Mouse (Mus musculus): ENCODE results near the gene Tas2r109. TPM values are rescaled to one million over a fixed set of nuclear protein-coding genes. Genes with fewer than 3 reads are reported as not detected.
"Not testable (repeated sequence)": the region's sequence is repeated elsewhere in the genome, so short reads cannot be mapped to it uniquely, and the experiment has no call there.

Gene Tas2r109
- polyA plus RNA-seq (2015; fragmentation: Nextera tagmentation; extraction: Ambion mirVana), result not detected in 2 replicates

DNA sequence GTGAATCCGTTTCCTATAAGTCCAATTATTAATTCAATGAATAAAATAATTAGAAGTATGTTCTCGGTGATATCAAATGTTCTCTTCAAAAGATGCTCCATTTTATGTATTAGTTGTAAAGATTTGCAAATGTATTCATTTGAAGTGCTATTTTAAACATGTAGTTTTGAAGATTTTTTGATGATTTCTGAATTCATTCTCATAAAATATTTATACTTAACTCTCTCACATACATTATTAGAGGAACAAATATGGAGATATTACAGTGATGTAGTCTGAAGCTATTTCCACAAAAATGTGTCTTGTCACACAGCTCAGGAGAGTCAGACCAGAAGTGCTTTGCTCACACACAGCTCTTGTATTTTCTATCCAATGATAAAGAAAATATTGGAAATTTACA lies at the start of gene Tas2r109:
TSS of gene Tas2r109 (minus strand) at position 101 of the 400 bp plus-strand sequence.
- 75% methylated on average over 2 of the region's 2 CpGs for WGBS
- Histone ChIP-seq H3K4me3 (replicated peaks) (no peak within 1 kb of the TSS), H3K9me3 (no peaks in the 10 kb centered on the region), H3K4me2 (no peak within 1 kb of the TSS), H3K4me1 (no peaks in the 10 kb centered on the region), H3K9ac (no peak within 1 kb of the TSS), H3K36me3 (no peaks in the 10 kb centered on the region), H3K27ac (no peak within 1 kb of the TSS), H3K27me3 (replicated peaks) (no peaks in the 10 kb centered on the region)
- ATAC-seq (ENCODE audit: insufficient read depth, low FRiP score, low read depth), result no peak

DNA sequence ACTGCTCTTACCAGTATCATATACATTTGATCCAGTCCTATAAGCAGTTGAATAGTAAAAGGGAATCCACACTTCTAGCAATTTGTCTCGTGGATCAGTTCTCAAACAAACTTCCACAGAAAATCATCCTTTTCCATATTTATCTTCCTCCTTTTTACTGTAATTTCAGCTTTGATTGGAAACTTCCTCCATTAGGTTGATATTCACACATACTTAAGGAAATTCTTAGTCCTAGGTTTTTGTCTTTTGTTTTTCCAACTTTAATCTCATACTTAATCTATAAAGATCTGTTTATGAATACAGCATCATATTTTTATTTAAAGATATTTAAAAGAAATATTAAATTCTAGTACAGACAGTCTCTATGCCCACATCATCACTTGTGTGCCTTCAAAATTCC lies 22.9 kb downstream of the Tas2r109 start, which contains the start of gene Tas2r131:
TSS of gene Tas2r131 (minus strand) at position 101 of the 400 bp plus-strand sequence.
- Histone ChIP-seq H3K4me2 (no peak within 1 kb of the TSS), H3K4me1 (no peaks in the 10 kb centered on the region), H3K27ac (no peak within 1 kb of the TSS), H3K36me3 (no peaks in the 10 kb centered on the region), H3K9ac (no peak within 1 kb of the TSS), H3K4me3 (replicated peaks) (no peak within 1 kb of the TSS), H3K9me3 (no peaks in the 10 kb centered on the region), H3K27me3 (replicated peaks) (no peaks in the 10 kb centered on the region)
- no peak for ATAC-seq (ENCODE audit: insufficient read depth, low FRiP score, low read depth)
- WGBS, result 62% methylated on average over 1 of the region's 1 CpGs

DNA sequence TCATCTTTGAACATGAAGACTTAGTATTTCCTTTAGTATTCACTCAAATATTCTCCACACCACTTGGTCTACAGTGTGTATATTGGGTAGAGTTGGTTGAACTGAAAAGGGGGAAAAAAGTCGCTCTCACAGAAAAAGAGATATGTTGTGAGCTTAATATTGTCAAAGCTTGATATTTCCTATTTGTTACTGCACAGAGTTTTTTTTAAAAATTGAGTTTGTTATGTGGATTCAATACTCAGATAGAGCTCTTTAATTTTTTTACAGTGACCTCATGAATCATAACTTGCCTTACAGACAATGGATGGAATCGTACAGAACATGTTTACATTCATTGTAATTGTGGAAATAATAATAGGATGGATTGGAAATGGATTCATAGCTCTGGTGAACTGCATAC lies 30.0 kb downstream of the Tas2r109 start, which contains the start of gene Tas2r129:
TSS of gene Tas2r129 (plus strand) at position 301 of the 400 bp plus-strand sequence.
- WGBS, result 75% methylated on average over 2 of the region's 2 CpGs
- Histone ChIP-seq H3K27ac (no peak within 1 kb of the TSS), H3K4me2 (no peak within 1 kb of the TSS), H3K9ac (no peak within 1 kb of the TSS), H3K4me1 (no peaks in the 10 kb centered on the region), H3K4me3 (replicated peaks) (no peak within 1 kb of the TSS), H3K36me3 (no peaks in the 10 kb centered on the region), H3K27me3 (replicated peaks) (no peaks in the 10 kb centered on the region), H3K9me3 (no peaks in the 10 kb centered on the region)
- ATAC-seq (ENCODE audit: insufficient read depth, low FRiP score, low read depth), result no peak

DNA sequence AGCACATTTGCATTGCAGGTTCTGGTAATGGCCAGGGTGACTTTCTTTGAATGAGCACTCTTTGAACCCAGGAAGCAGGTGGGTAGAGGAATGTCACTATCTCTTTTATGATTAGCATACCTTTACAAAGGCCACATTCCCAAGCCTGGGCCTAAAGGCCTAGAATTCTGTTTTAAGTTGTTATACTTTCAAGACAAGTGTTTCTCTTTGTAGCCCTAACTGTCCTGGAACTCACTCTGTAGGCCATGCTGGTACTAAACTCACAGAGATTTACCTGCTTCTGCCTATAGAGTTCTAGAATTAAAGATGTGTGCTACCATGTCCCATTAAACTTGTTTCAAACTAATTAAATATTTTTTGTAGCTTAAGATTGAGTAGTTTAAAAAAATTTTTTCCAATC lies 39.4 kb downstream of the Tas2r109 start:
- H3K9ac ChIP-seq; H3K4me2 ChIP-seq; ATAC-seq (ENCODE audit: insufficient read depth, low FRiP score, low read depth); H3K27me3 ChIP-seq (replicated peaks); H3K4me3 ChIP-seq (replicated peaks); H3K9me3 ChIP-seq; H3K4me1 ChIP-seq; H3K36me3 ChIP-seq; H3K27ac ChIP-seq: not testable (repeated sequence)

Other genes with a start within 250 kb of the Tas2r109 start
- gene Tas2r115, start 242.9 kb downstream of the Tas2r109 start, polyA plus RNA-seq (2015; fragmentation: Nextera tagmentation; extraction: Ambion mirVana), result not detected in 2 replicates
- not detected in 2 replicates for gene Tas2r124, start 226.2 kb downstream of the Tas2r109 start, polyA plus RNA-seq (2015; fragmentation: Nextera tagmentation; extraction: Ambion mirVana)
- not detected in 2 replicates for gene Tas2r102, start 218.8 kb downstream of the Tas2r109 start, polyA plus RNA-seq (2015; fragmentation: Nextera tagmentation; extraction: Ambion mirVana)
- gene Tas2r136, start 202.8 kb downstream of the Tas2r109 start, polyA plus RNA-seq (2015; fragmentation: Nextera tagmentation; extraction: Ambion mirVana), result not detected in 2 replicates
- gene Tas2r117, start 178.1 kb downstream of the Tas2r109 start, polyA plus RNA-seq (2015; fragmentation: Nextera tagmentation; extraction: Ambion mirVana), result not detected in 2 replicates
- not detected in 2 replicates for gene Tas2r123, start 133.8 kb downstream of the Tas2r109 start, polyA plus RNA-seq (2015; fragmentation: Nextera tagmentation; extraction: Ambion mirVana)
- gene Tas2r116, start 125.5 kb downstream of the Tas2r109 start, polyA plus RNA-seq (2015; fragmentation: Nextera tagmentation; extraction: Ambion mirVana), result not detected in 2 replicates
- not detected in 2 replicates for gene Tas2r110, start 113.0 kb downstream of the Tas2r109 start, polyA plus RNA-seq (2015; fragmentation: Nextera tagmentation; extraction: Ambion mirVana)
- not detected in 2 replicates for gene Tas2r113, start 88.0 kb downstream of the Tas2r109 start, polyA plus RNA-seq (2015; fragmentation: Nextera tagmentation; extraction: Ambion mirVana)
- not detected in 2 replicates for gene Tas2r125, start 71.3 kb downstream of the Tas2r109 start, polyA plus RNA-seq (2015; fragmentation: Nextera tagmentation; extraction: Ambion mirVana)
- not detected in 2 replicates for gene Tas2r129, start 29.9 kb downstream of the Tas2r109 start, polyA plus RNA-seq (2015; fragmentation: Nextera tagmentation; extraction: Ambion mirVana)
- not detected in 2 replicates for gene Tas2r131, start 23.0 kb downstream of the Tas2r109 start, polyA plus RNA-seq (2015; fragmentation: Nextera tagmentation; extraction: Ambion mirVana)
- gene Tas2r103, start 56.1 kb upstream of the Tas2r109 start, polyA plus RNA-seq (2015; fragmentation: Nextera tagmentation; extraction: Ambion mirVana), result not detected in 2 replicates
- not detected in 2 replicates for gene Tas2r140, start 74.9 kb upstream of the Tas2r109 start, polyA plus RNA-seq (2015; fragmentation: Nextera tagmentation; extraction: Ambion mirVana)
- 87.3 and 88.4 TPM in 2 replicates for gene Smim10l1, start 123.9 kb upstream of the Tas2r109 start, polyA plus RNA-seq (2015; fragmentation: Nextera tagmentation; extraction: Ambion mirVana)

Measured in stomach, embryonic 15.5 days (tissue).